Mouse (Mus musculus) lung, adult 2 months (tissue): Measurements from ENCODE around the gene Rab33b. TPM values are rescaled to one million over a fixed set of nuclear protein-coding genes. Genes with fewer than 3 reads are reported as not detected.

Experiments
- DNase-seq: peaks from one replicate; pipeline ENCODE4 v3.0.0; 2022
- H3K4me1 ChIP-seq: fragments of 200-500 bp; 2 replicates; pipeline ENCODE4 v1.6.1; 2011; ENCODE audit warnings: low read length; ENCODE audit not compliant: control insufficient read depth, insufficient read depth
- H3K4me3 ChIP-seq: fragments of 200-500 bp; replicated peaks from 2 replicates; pipeline ENCODE3; 2011; ENCODE audit warnings: low read depth, mild to moderate bottlenecking, control low read depth, low read length; ENCODE audit errors: extremely low read depth
- CTCF ChIP-seq: fragments of 200-500 bp; IDR thresholded peaks from 2 replicates; pipeline ENCODE4 v1.5.1; 2011; ENCODE audit warnings: mild to moderate bottlenecking, low read length, control low read depth; ENCODE audit not compliant: insufficient read depth
- POLR2A ChIP-seq: fragments of 200-500 bp; IDR thresholded peaks from 2 replicates; pipeline ENCODE4 v1.6.1; 2011; ENCODE audit warnings: low read depth, mild to moderate bottlenecking, control low read depth, low read length, borderline replicate concordance; ENCODE audit errors: extremely low read depth
- WGBS: fragments of 180-500 bp; shearing (Covaris S2); methylation state at CpG from one replicate; pipeline ENCODE4 v1.1.7; 2018; 5-methylcytosine and 5-hydroxymethylcytosine counted together
- polyA plus RNA-seq: library from polyadenylated mRNA; depleted of rRNA; stranded (reverse); fragments of >200 nt; gene quantifications from 2 replicates; pipeline ENCODE4 v1.2.3, GENCODE M21; 2012

Gene Rab33b
- polyA plus RNA-seq, 1 experiment, result 16.6 TPM

DNA sequence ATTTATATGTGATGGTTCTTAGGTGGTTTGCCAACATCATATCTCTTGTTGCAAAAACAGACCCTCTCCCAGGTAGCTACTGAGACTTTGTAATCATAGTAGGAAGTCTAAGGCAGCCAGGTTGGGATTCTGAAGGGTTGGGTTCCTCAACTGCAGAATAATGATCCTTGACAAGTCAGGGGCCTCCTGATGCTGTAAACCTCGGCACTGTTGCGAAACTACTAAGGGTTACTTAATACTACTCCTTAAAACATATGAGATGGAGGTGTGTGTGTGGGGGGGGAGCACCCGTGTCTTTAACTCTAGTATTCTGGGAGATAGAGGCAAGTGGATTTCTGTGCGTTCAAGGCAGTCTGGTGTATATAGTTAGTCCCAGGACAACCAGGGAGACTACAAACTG, 1.6 kb downstream of the Rab33b start:
- WGBS, result 49% methylated on average over 4 of the region's 4 CpGs
- TF ChIP-seq POLR2A, result no peak
- TF ChIP-seq CTCF, result no peak
- Histone ChIP-seq H3K4me1 (no peaks in the 10 kb centered on the region; the same call in 1 of the 2 replicates), H3K4me3 (peak overlapping the region; percentile 40)
- DNase-seq, result no peak

DNA sequence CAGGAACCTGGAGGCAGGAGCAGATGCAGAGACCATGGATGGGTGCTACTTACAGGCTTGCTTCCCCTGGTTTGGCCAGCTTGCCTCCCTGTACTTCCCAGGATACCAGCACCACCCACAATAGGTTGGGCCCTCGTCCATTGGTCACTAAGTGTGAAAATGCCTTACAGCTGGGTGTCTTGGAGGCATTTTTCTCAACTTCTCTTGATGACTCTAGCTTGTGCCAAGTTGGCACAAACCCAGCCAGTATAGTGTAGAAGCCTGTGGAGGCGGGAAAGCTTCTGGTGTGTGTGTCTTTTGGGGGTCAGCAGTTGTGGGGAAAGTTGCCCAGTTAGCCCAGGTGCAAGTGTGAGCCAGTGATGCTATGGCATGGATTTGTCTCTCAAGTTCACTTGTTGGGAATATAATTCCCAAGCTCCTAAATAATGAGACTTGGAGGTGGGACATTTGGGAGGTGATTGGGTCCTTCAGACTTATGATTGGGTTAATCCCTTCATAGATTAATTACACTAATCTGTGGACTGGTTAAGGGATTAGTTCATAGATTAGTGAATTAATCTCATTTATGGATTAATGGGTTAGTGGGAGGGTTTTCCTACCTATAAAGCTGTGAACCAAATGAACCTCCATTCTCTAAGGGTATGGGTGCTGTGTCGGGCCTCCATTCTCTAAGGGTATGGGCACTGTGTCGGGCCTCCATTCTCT, 2.9 kb downstream of the Rab33b start:
- WGBS, result 81% methylated on average over 4 of the region's 4 CpGs
- DNase-seq, result no peak
- TF ChIP-seq CTCF, result no peak
- no peak for TF ChIP-seq POLR2A

DNA sequence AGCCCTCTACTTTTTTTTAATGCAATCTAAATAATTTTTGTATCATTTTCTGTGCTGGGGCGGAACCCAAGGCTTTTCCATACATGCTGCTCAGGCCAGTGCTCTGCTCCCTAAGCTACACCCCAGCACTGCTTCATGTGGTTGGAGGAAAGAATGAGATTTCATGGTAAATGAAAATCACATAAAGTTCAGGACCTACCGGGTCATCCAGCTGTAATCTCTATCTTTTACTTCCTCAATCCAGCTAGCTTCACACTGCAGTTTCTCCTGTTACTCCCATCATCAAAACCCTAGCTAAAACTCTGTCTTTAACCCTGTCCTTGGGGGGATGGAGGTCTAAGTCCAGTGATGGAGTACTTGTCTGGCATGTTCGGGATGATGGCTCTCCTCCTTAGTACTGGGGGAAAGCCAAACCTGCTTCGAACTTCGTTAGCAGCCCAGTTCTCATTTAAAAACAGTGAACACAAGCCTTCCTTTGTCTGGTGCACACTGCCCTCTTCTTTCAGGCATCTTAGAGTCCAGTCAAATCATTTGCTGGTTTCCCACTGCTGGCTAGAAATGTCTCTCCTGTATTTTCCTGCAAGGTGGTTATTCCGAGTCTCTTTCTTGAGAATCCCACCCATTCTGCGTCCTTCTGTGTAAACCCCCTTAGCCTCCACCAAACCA, 6.5 kb downstream of the Rab33b start:
- Histone ChIP-seq H3K4me3 (no peak overlapping the region), H3K4me1 (no peaks in the 10 kb centered on the region)
- WGBS, result 82% methylated on average over 7 of the region's 7 CpGs
- TF ChIP-seq POLR2A (no peak), CTCF (no peak)
- DNase-seq, result no peak

More for the DNA sequence above, 2.9 kb downstream of the Rab33b start:
- Histone ChIP-seq H3K4me3 (no peak overlapping the region), H3K4me1 (no peaks in the 10 kb centered on the region; the same call in 1 of the 2 replicates)

DNA sequence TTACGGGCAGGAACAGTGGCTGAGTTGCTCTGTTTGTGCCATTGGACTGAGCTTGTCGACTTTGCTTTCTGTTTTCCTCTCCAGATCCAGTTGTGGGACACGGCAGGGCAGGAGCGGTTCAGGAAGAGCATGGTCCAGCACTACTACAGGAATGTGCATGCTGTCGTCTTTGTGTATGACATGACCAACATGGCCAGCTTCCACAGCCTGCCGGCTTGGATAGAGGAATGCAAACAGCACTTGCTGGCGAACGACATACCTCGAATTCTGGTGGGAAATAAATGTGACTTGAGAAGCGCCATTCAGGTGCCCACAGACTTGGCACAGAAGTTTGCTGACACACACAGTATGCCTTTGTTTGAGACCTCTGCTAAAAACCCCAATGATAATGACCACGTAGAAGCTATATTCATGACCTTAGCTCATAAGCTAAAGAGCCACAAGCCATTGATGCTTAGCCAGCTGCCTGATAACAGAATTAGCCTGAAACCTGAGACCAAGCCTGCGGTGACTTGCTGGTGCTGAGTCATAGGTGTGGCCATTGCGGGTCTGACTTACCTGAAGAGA, 9.6 kb downstream of the Rab33b start:
- no peaks in the 10 kb centered on the region for H3K4me1 ChIP-seq
- 71% methylated on average over 13 of the region's 13 CpGs for WGBS
- no peak for TF ChIP-seq CTCF
- TF ChIP-seq POLR2A, result no peak
- no peak overlapping the region for H3K4me3 ChIP-seq
- no peak for DNase-seq

DNA sequence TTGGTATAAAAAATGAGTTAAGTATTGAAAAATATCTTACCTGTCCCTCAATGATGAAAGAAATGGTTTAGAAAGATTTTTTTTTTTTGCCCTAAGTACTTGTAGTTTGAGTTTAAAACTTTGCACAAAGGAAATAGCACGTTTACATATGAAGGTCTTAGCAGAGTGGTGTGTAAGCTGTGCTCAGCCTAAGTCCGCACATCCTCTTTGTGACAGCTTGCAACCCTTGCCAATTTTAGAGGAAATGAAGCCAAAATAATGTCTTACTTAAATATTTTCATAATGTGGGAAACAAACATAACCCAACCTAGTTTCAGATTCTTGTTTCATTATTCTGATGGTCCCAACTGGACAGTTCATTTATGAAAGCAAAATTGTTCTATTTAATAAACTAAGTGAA, 10.7 kb downstream of the Rab33b start:
- DNase-seq, result no peak
- Histone ChIP-seq H3K4me3 (no peak overlapping the region), H3K4me1 (no peaks in the 10 kb centered on the region)
- TF ChIP-seq CTCF, result no peak
- no peak for TF ChIP-seq POLR2A
- 23% methylated on average over 2 of the region's 2 CpGs for WGBS

DNA sequence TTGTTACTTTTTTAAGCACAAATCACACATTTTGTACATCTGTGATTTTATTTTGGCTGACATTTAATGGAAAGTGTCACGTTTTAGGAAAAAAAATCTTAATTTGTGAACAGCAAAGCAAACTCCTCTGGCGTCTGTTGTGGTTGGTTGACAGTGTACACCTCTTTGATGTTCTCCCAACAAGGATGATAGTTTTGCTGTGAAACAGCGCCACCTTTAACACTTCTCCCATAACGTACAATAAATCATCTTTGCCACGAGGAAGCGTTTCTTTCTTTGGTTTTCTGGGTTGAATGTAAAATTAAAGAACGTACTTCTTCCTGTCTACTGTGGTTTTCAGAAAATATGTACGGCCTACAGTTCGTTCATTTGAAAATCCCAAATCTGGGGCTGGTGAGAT, 11.9 kb downstream of the Rab33b start:
- DNase-seq, result no peak
- 87% methylated on average over 9 of the region's 9 CpGs for WGBS
- Histone ChIP-seq H3K4me3 (no peak overlapping the region), H3K4me1 (no peaks in the 10 kb centered on the region)
- TF ChIP-seq CTCF, result no peak
- no peak for TF ChIP-seq POLR2A

DNA sequence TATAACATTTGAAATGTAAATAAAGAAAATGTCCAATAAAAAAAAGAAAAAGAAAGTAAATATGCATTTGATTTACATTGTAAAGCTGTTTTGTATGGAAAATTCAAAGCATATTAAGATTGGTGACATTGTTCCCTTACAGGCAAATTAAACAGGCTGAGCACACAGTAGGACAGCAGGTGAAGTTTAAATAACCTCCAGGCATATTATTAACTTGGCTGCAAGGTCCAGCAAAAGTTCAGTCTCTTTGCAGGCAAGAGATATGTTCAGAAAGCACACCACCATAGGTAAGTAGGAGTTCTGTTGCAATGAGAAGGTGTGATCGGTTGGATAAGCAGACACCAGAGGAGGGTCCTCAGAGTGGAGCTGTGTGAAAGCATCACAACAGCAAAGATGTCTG, 14.3 kb downstream of the Rab33b start:
- no peaks in the 10 kb centered on the region for H3K4me1 ChIP-seq
- no peak for TF ChIP-seq POLR2A
- TF ChIP-seq CTCF, result no peak
- no peak for DNase-seq
- 100% methylated on average over 1 of the region's 1 CpGs for WGBS
- no peak overlapping the region for H3K4me3 ChIP-seq

DNA sequence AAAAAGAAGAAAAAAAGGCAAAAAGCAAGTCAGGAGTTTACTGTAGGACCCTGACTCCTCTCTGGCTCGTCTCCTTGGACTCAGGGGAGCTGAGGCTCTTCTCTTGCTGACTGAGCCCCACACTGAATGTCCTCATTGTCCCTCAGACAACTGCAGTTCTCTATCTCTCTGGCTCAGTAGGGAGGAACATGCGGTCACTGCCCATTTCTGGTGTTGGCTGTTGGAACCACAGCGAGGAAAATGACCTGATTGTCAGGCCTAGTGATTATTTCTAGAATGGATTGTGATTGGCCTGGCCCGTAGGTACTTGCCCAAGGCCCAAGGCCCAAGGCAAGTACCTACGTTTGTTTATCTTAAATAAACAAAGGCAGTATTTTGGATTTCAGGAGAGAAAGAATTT, 14.9 kb downstream of the Rab33b start:
- Histone ChIP-seq H3K4me3 (no peak overlapping the region), H3K4me1 (no peaks in the 10 kb centered on the region)
- WGBS, result 48% methylated on average over 5 of the region's 5 CpGs
- TF ChIP-seq CTCF (no peak), POLR2A (no peak)
- no peak for DNase-seq

DNA sequence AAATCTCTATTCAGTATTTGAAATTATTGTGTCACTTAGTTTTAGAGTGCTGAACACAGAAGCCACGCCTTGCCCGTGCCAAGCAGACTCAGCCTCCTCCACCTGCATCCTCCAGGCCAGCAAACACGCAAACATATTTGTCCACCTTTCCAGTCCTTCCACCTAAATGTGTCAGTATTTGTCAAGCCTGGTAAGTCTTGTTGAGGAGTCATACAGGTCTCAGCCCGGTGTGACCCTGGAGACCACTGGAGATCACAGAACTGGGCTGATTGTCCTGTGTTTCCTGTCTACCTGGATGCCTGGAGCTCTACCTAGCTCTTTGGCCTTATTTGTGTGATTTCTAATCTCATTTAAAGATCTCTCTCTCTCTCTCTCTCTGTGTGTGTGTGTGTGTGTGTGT, 16.2 kb downstream of the Rab33b start:
- no peaks in the 10 kb centered on the region for H3K4me1 ChIP-seq
- WGBS, result 85% methylated on average over 4 of the region's 4 CpGs
- TF ChIP-seq POLR2A, result no peak
- TF ChIP-seq CTCF, result no peak
- DNase-seq, result no peak
- no peak overlapping the region for H3K4me3 ChIP-seq

DNA sequence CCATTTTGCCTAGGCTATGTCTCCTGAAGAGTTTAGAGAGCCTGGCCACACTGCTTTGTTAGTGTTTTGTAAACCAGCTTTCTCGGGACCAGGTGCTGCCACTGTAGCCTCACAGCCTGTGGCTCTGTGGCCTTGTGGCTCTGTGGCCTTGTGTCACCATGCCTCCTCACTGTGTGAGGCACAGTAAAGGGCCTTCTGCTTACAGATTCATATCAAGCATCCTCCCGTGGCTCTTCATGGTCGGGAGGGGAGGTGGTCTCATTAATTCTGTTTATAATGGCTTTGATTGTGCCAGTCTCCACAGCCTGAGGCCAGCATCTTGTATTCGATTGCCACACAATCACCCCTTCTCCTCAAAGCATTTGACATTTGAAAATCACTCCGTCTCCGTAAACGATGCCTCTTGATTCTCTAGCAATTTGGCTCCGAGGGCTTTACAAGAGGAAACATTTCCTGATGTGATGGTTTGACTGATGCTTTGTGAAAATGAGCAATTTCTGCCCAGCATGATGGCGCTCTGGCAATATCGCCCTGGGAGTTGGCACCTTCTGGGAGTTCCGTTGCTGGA, 20.7 kb downstream of the Rab33b start:
- DNase-seq, result no peak

More for the DNA sequence above, 20.7 kb downstream of the Rab33b start:
- TF ChIP-seq CTCF (no peak), POLR2A (no peak)
- 80% methylated on average over 11 of the region's 11 CpGs for WGBS
- Histone ChIP-seq H3K4me3 (no peak overlapping the region), H3K4me1 (no peaks in the 10 kb centered on the region)
